Mouse (Mus musculus) myocyte (in vitro differentiated cells): ENCODE results near the gene Sec24d.

Experiments
- MYOG ChIP-seq, 3 experiments: IDR thresholded peaks; one replicate each; pipeline ENCODE4 v1.6.1; 2011; ENCODE audit warnings: control low read depth in 2 of 3, low read depth in 2 of 3, mild to moderate bottlenecking in 2 of 3; ENCODE audit not compliant: insufficient read length in 2 of 3, control insufficient read depth in 1 of 3, insufficient read depth in 1 of 3
- POLR2A ChIP-seq: IDR thresholded peaks from one replicate; pipeline ENCODE4 v1.6.1; 2011; ENCODE audit warnings: low read depth, mild to moderate bottlenecking, control low read depth, moderate library complexity; ENCODE audit not compliant: insufficient read length
- USF1 ChIP-seq: IDR thresholded peaks from one replicate; pipeline ENCODE4 v1.6.1; 2011; ENCODE audit warnings: low read depth, mild to moderate bottlenecking, control low read depth, moderate library complexity

DNA sequence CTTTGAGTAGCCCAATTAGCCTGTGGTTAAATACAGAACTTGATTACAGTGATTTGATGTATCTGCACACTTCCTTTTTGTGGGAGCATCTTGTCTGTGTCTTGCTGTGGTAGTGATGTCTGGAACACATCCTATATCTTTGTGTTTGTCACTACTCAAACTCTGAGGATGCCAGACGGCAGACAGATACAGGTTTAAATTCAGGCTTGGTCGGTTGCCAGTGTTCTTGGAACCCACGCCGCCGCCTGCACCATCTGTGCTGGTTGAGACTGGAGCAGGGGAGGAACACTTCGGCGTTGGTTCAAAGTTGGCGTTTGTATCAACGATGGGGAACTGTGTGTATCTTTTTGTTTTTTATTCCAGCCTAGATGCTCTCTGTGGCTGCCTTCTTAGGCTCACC is 31.0 kb downstream of the Sec24d start:
- TF ChIP-seq USF1 (no peak), POLR2A (no peak), MYOG (IDR thresholded peaks at IDR 0.05; ENCODE audit: control insufficient read depth in 1 of 3, insufficient read depth in 1 of 3, insufficient read length in 2 of 3, low read depth in 2 of 3) (no peak)
